Mouse (Mus musculus): ENCODE results near the gene Gm19345. TPM values are rescaled to one million over a fixed set of nuclear protein-coding genes. Genes with fewer than 3 reads are reported as not detected.

The Gm19345 gene
- total RNA-seq, 2 experiments from 2014 or later, result not detected

- intact Hi-C loops (cut with DNase I), result no loop called here
- no peak for DNase-seq
Measured at GRCm38 (mm10) chr7:19865246-19866036, 13.6 kb downstream of the Gm19345 start.

GRCm38 (mm10) chr7:19866490-19866889 is 14.7 kb downstream of the Gm19345 start:
- intact Hi-C loops (cut with DNase I), result no loop called here
- DNase-seq, result no peak

GRCm38 (mm10) chr7:19867751-19868399 is 16.1 kb downstream of the Gm19345 start:
- intact Hi-C loops (cut with DNase I), result no loop called here
- DNase-seq, result no peak

- no peak for DNase-seq
- intact Hi-C loops (cut with DNase I), result loop anchor here (10.0 kb wide), 1 partner anchor 84 kb away; the partner anchor contains the start of gene Igsf23
Measured at GRCm38 (mm10) chr7:19871137-19871621, 19.4 kb downstream of the Gm19345 start.

GRCm38 (mm10) chr7:19871943-19872601 is 20.3 kb downstream of the Gm19345 start:
- DNase-seq, result no peak
- intact Hi-C loops (cut with DNase I), result loop anchor here (10.0 kb wide), 1 partner anchor 83 kb away; the partner anchor contains the start of gene Igsf23

GRCm38 (mm10) chr7:19875948-19876682 is 24.3 kb downstream of the Gm19345 start:
- DNase-seq, result peak in 1 of 2 experiments; percentile 23

GRCm38 (mm10) chr7:19876781-19877425 is 25.1 kb downstream of the Gm19345 start:
- DNase-seq, result no peak
- intact Hi-C loops (cut with DNase I), result loop anchor here (10.0 kb wide), 1 partner anchor 78 kb away; the partner anchor contains the start of gene Igsf23

More at GRCm38 (mm10) chr7:19875948-19876682, 24.3 kb downstream of the Gm19345 start:
- intact Hi-C loops (cut with DNase I), result loop anchor here (10.0 kb wide), 1 partner anchor 79 kb away; the partner anchor contains the start of gene Igsf23

GRCm38 (mm10) chr7:19880754-19881153 is 29.0 kb downstream of the Gm19345 start:
- DNase-seq, result no peak
- intact Hi-C loops (cut with DNase I), result no loop called here

GRCm38 (mm10) chr7:19887849-19888248 is 36.0 kb downstream of the Gm19345 start, which contains the start of gene Ceacam19:
Gene Ceacam19, minus strand, starts transcription at chr7:19887965.
- no peak for DNase-seq
- intact Hi-C loops (cut with DNase I), result no loop called here

- peak in 1 of 2 experiments; percentile 27 for DNase-seq
- intact Hi-C loops (cut with DNase I), result no loop called here
Measured at GRCm38 (mm10) chr7:19889881-19890280, 38.1 kb downstream of the Gm19345 start.

Other genes starting within 250 kb of the Gm19345 start
- gene Clasrp, start 247.5 kb upstream of the Gm19345 start, total RNA-seq (2021), result 10 to 100 TPM; 10.9 to 12.0 TPM
- 1 to 10 TPM; 5.1 to 6.0 TPM for gene Relb, start 222.6 kb upstream of the Gm19345 start, total RNA-seq (2021)
- gene Clptm1, start 187.0 kb upstream of the Gm19345 start, total RNA-seq (2021), result 10 to 100 TPM; 39.2 to 45.7 TPM
- gene Apoc2, start 174.1 kb upstream of the Gm19345 start, total RNA-seq (2021), result under 1 TPM in 1 of 2 experiments, not detected in 1; 0.99 TPM
- not detected for gene Gm44805, start 170.6 kb upstream of the Gm19345 start, total RNA-seq (2021)
- gene Apoc4, start 170.5 kb upstream of the Gm19345 start, total RNA-seq (2021), result under 1 TPM in 1 of 2 experiments, not detected in 1; 0.43 TPM
- gene Apoc1, start 159.3 kb upstream of the Gm19345 start, total RNA-seq (2021), result 1 to 10 TPM in 1 of 2 experiments, under 1 TPM in 1; 0.94 to 1.4 TPM
- 10 to 100 TPM; 49.0 to 51.4 TPM for gene Apoe, start 152.8 kb upstream of the Gm19345 start, total RNA-seq (2021)
- gene Tomm40, start 136.6 kb upstream of the Gm19345 start, total RNA-seq (2021), result 10 to 100 TPM; 36.8 to 47.6 TPM
- gene Nectin2, start 101.5 kb upstream of the Gm19345 start, total RNA-seq (2021), result 1 to 10 TPM; 2.0 to 2.3 TPM
- 10 to 100 TPM; 22.0 to 22.6 TPM for gene Bcam, start 81.0 kb upstream of the Gm19345 start, total RNA-seq (2021)
- gene Cblc, start 55.2 kb upstream of the Gm19345 start, total RNA-seq (2021), result not detected
- gene Bcl3, start 29.2 kb upstream of the Gm19345 start, total RNA-seq (2021), result 1 to 10 TPM; 1.1 to 1.5 TPM
- gene Ceacam16, start 9.3 kb downstream of the Gm19345 start, total RNA-seq (2021), result not detected
- gene Ceacam19, start 36.0 kb downstream of the Gm19345 start, total RNA-seq (2021), result not detected
- gene Pvr, start 69.2 kb downstream of the Gm19345 start, total RNA-seq (2021), result 1 to 10 TPM; 4.6 to 7.7 TPM
- gene Igsf23, start 98.8 kb downstream of the Gm19345 start, total RNA-seq (2021), result not detected
- not detected for gene Ceacam20, start 113.4 kb downstream of the Gm19345 start, total RNA-seq (2021)
- not detected for gene Nlrp9b, start 139.5 kb downstream of the Gm19345 start, total RNA-seq (2021)
- not detected for gene Vmn1r91, start 247.7 kb downstream of the Gm19345 start, total RNA-seq (2021)

All from gastrocnemius, postnatal 36 days (tissue).